Mouse (Mus musculus) limb, embryonic 11.5 days (tissue): ENCODE measurements around the gene Omt2b. TPM values are rescaled to one million over a fixed set of nuclear protein-coding genes. Genes with fewer than 3 reads are reported as not detected.
"Not testable (repeated sequence)": the region's sequence is repeated elsewhere in the genome, so short reads cannot be mapped to it uniquely, and the experiment has no call there.

Experiments used
- ATAC-seq: fragments of 200-750 bp; cut with Nextera tagmentation; 2 replicates; pipeline ENCODE4 v1.8.0; 2017; ENCODE audit warnings: low read depth; ENCODE audit not compliant: insufficient number of reproducible peaks, low FRiP score, low TSS enrichment
- DNase-seq: peaks from one replicate; pipeline ENCODE4 v3.0.0-alpha.2; 2015; ENCODE audit warnings: low spot score
- H3K27ac ChIP-seq: fragments of 300-500 bp; sonication (generic); replicated peaks from 2 replicates; pipeline ENCODE4 v1.5.1; 2014; ENCODE audit warnings: low read depth, mild to moderate bottlenecking, low read length
- H3K27me3 ChIP-seq: fragments of 300-500 bp; sonication (generic); 2 replicates; pipeline ENCODE4 v1.6.1; 2014; ENCODE audit warnings: mild to moderate bottlenecking, low read length, mixed read lengths; ENCODE audit not compliant: control insufficient read depth, insufficient read depth
- H3K36me3 ChIP-seq: fragments of 300-500 bp; sonication (generic); 2 replicates; pipeline ENCODE4 v1.6.1; 2014; ENCODE audit warnings: mild to moderate bottlenecking, low read length, moderate library complexity, mixed read lengths; ENCODE audit not compliant: control insufficient read depth, insufficient read depth
- H3K4me1 ChIP-seq: fragments of 300-500 bp; sonication (generic); 2 replicates; pipeline ENCODE4 v1.6.1; 2014; ENCODE audit warnings: low read length, mixed read lengths; ENCODE audit not compliant: control insufficient read depth, insufficient read depth
- H3K4me2 ChIP-seq: fragments of 300-500 bp; sonication (generic); 2 replicates; pipeline ENCODE4 v1.6.1; 2014; ENCODE audit warnings: low read depth, mild to moderate bottlenecking, moderate library complexity; ENCODE audit not compliant: severe bottlenecking
- H3K4me3 ChIP-seq: fragments of 300-500 bp; sonication (generic); 2 replicates; pipeline ENCODE4 v1.5.1; 2014; ENCODE audit warnings: low read depth, low read length
- H3K9ac ChIP-seq: fragments of 300-500 bp; sonication (generic); 2 replicates; pipeline ENCODE4 v1.6.1; 2014; ENCODE audit warnings: mild to moderate bottlenecking, low read length
- H3K9me3 ChIP-seq: fragments of 300-500 bp; sonication (generic); 2 replicates; pipeline ENCODE4 v1.6.1; 2016; ENCODE audit warnings: low read length; ENCODE audit not compliant: control insufficient read depth
- WGBS: fragments of 180-500 bp; shearing (Covaris S2); extraction: QIAGEN DNeasy Blood & Tissue Kit; methylation state at CpG from one replicate; pipeline ENCODE4 v1.1.7; 2014; 5-methylcytosine and 5-hydroxymethylcytosine counted together
- polyA plus RNA-seq: library from polyadenylated mRNA; unstranded; fragments of >200 nt; fragmentation: Nextera tagmentation; extraction: Ambion mirVana; gene quantifications from 2 replicates; pipeline ENCODE4 v1.2.1, GENCODE M21; 2014

The Omt2b gene
- not detected in 2 replicates for polyA plus RNA-seq

DNA sequence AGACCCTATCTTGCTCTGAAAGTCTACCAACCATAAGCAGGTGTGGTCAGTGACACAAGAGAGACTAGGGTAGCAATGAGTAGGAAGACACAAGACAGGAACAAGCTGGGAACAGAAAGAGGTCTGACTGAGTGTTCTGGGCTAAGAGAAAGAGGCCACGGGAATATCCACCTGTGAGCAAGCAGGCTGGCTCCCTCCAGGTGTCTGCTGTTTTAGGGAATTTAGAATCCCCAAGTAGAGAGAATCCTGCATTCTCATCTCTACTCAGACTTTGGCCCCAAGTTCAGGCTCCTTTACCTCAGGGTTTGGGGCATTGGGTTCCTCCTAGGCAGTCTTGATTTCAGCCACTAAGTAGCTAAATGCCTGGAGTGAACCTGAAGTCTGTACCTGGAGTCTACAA lies at the start of gene Omt2b:
TSS of gene Omt2b (plus strand) at position 301 of the 400 bp plus-strand sequence.
- not testable (repeated sequence) for H3K9ac ChIP-seq, H3K9me3 ChIP-seq, ATAC-seq, H3K4me2 ChIP-seq, H3K4me1 ChIP-seq, H3K27me3 ChIP-seq, DNase-seq, H3K4me3 ChIP-seq, H3K36me3 ChIP-seq, H3K27ac ChIP-seq
- WGBS: 91% methylated on average over 1 of the region's 1 CpGs

DNA sequence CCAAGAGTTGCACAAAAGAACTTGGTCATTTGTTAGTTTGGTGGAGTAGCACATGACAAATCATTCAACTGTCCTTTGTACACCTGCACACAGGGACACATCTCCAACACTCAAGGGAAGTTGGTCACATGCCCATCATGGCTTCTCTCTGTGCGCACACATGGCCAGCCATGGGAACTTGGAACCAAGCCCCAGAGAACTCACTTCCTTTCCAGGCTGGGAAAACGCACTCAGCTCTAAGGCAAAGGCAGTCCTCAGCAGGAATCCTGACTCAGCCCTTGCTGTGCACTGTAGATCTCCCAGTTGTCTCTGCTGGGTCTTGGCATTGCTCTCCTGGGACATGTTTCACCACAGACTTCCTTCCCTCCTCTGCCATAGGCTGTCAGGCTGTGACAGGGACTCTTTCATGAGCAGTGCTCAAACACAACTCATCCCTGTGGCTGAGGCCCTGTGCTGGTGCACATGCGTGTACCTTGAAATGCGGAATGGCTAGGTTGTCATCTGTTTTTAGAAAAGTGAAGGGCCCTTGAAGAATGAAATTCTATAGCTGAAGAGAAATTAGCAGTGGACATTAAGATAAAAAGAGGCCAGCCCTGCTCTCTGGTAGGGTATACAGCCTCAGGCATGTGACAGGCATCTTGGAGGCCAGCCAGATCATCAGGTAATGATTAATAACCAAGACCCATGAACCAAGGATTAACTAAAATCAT lies 45.2 kb upstream of the Omt2b start:
- H3K4me1 ChIP-seq, H3K27me3 ChIP-seq, ATAC-seq, DNase-seq, H3K9ac ChIP-seq, H3K27ac ChIP-seq, H3K4me2 ChIP-seq, H3K36me3 ChIP-seq, H3K9me3 ChIP-seq, H3K4me3 ChIP-seq: not testable (repeated sequence)
- WGBS: 90% methylated on average over 4 of the region's 4 CpGs

DNA sequence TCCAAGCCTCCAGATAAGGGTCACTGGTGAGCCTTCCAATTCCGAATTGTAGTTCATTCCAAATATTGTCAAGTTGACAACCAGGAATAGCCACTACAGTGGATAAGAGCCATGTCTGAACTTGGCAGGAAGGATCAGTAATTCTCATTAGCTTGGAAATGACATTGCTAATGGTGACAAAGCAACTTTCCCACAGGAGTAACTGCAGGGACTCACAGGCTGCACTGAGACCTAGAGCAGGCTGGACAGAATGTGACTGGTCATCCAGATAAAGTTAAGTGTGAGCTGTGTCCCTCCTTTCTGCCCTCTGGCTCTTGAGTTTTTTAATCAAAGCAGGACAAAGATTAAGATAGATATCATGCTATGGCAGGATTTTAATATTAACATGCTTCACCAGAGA lies 38.3 kb upstream of the Omt2b start:
- 91% methylated on average over 1 of the region's 1 CpGs for WGBS
- ATAC-seq: not testable (repeated sequence)

DNA sequence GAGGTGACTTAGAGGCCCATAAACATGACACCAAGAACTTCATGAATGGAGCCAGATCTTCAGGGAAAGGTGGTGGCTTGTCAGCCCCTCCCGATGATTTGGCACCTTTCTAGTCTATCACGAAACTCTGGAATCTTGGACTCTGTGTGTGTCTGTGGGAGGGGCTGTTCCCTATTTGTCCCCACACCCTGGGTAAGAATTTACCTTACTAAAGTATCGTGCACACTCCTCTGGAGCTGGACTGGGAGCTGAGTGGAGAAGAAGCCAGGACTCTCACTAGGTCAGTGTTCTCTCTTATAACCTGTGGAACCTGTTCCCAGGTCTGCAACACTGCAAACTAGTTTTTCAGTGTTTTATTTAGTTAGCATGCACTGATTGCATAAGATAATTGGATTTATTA lies 37.7 kb upstream of the Omt2b start, which contains the start of gene Gm10639:
TSS of gene Gm10639 (plus strand) at position 201 of the 400 bp plus-strand sequence.
- not testable (repeated sequence) for H3K4me3 ChIP-seq, H3K27ac ChIP-seq, H3K4me2 ChIP-seq, H3K9ac ChIP-seq, DNase-seq, ATAC-seq, H3K36me3 ChIP-seq, H3K9me3 ChIP-seq, H3K27me3 ChIP-seq, H3K4me1 ChIP-seq
- WGBS: 91% methylated on average over 3 of the region's 3 CpGs

More for the DNA sequence above, 38.3 kb upstream of the Omt2b start:
- H3K4me2 ChIP-seq, H3K36me3 ChIP-seq, H3K9ac ChIP-seq, H3K4me1 ChIP-seq, H3K9me3 ChIP-seq, H3K4me3 ChIP-seq, H3K27ac ChIP-seq, H3K27me3 ChIP-seq, DNase-seq: not testable (repeated sequence)

DNA sequence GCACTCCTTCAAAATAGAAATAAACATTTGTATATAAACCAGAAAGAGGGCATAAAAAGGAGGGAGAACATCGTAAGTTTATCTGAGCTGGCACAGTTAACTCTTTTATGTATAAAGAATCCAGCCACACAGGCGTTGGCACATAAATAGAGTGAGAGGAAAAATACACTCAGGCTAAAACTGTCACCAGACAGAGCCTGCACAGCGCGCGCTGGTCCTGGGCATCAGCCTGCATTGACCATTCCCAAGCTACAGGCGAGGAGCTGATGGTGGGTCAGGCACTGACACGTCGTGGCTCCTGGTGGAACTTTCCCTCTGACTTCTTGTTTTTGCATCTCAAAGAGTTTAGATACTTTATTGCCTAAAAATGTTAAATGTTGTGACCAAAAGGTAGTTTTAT lies 34.9 kb upstream of the Omt2b start:
- 75% methylated on average over 7 of the region's 8 CpGs for WGBS
- not testable (repeated sequence) for H3K27me3 ChIP-seq, H3K9me3 ChIP-seq, ATAC-seq, H3K9ac ChIP-seq, H3K4me3 ChIP-seq, H3K36me3 ChIP-seq, H3K4me1 ChIP-seq, H3K27ac ChIP-seq, DNase-seq, H3K4me2 ChIP-seq

DNA sequence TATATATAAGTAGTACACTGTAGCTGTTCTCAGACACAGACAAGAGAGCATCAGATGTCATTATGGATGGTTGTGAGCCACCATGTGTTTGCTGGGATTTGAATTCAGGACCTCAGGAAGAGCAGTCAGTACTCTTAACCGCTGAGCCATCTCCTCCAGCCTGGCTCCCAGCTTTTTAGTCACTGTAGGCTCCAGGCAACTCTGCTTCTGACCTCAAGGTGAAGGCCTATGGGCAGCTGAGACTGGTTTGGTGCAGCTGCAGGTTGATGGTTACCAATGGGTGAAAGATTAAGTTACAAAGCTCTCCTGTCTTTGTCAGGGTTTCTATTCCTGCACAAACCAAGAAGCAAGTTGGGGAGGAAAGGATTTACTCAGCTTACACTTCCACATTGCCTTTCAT lies 33.7 kb upstream of the Omt2b start:
- not testable (repeated sequence) for H3K4me3 ChIP-seq, H3K36me3 ChIP-seq, ATAC-seq, H3K9ac ChIP-seq, DNase-seq, H3K4me2 ChIP-seq, H3K27me3 ChIP-seq, H3K27ac ChIP-seq, H3K4me1 ChIP-seq, H3K9me3 ChIP-seq
- 60% methylated on average over 1 of the region's 1 CpGs for WGBS

DNA sequence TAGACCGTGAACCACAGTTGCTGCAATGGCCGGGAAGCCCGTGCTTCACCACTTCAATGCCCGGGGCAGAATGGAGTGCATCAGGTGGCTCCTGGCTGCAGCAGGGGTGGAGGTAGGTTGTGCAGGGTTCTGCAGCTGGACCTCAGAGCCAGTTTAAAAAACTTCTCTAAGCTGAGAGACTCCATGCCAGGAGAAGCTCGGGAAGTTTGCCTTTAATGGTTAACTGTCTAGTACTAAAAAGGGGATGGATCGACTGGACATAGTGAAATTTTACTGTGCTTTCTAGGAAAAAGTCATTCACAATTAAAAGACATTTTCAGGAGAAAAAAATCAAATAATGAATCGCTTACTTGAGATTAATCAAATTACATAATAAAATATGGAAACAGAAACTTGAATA lies 32.6 kb upstream of the Omt2b start:
- not testable (repeated sequence) for H3K9me3 ChIP-seq, H3K4me3 ChIP-seq, H3K27ac ChIP-seq, H3K4me1 ChIP-seq, ATAC-seq, DNase-seq, H3K27me3 ChIP-seq, H3K9ac ChIP-seq, H3K36me3 ChIP-seq, H3K4me2 ChIP-seq
- WGBS: 86% methylated on average over 4 of the region's 7 CpGs

DNA sequence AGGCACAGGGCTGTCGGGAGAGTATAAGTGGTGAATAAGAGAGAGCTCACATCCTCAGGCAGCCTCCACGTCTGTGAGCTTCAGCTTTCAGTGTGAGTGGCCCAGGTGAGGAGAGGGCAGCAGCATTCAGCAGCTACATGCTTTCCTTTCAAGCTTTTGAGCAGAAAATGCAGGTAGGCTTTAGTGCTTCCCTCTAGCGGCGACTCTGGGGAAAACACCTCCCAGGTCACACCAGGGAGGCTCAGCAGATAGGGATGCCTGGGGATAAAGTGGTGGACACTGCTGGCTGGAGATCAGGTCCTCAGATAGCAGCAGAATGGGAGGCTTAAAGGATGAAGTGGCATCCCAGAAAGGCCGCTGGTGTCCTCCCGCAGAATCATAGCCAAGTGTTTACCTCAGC lies 31.3 kb upstream of the Omt2b start:
- not testable (repeated sequence) for H3K9me3 ChIP-seq, H3K4me2 ChIP-seq, H3K27ac ChIP-seq, H3K27me3 ChIP-seq, H3K9ac ChIP-seq, H3K36me3 ChIP-seq, H3K4me1 ChIP-seq, H3K4me3 ChIP-seq, ATAC-seq
- peak; percentile 81 for DNase-seq
- WGBS: 13% methylated on average over 6 of the region's 6 CpGs

DNA sequence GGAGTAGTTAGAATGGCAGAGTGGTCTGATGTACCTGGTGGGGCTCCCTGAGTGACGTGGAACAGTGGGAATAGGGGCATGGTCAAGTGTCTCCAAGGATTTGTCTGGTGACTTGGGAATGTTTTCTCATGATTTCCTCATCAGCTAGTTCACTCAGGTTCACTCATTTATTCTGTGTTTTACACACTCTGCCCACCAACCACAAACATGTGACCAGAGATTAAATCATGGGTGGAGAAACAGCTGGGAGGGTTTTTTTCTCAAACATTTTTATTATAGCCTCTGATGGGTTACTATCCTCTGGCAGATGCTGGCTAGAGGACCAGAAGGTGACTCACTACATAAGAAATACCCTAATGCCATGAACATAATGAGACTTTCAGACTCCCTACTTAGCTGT lies 29.2 kb upstream of the Omt2b start:
- no peak for ATAC-seq
- Histone ChIP-seq H3K4me1 (no peaks in the 10 kb centered on the region), H3K27me3 (no peaks in the 10 kb centered on the region), H3K9me3 (no peaks in the 10 kb centered on the region), H3K4me2 (no peak overlapping the region), H3K27ac (no peak overlapping the region), H3K4me3 (no peak overlapping the region), H3K36me3 (no peaks in the 10 kb centered on the region), H3K9ac (no peak overlapping the region)
- no peak for DNase-seq
- WGBS: 100% methylated on average over 1 of the region's 1 CpGs
